Mouse (Mus musculus) CH12.LX (cell line): ENCODE measurements around the gene Tnni2. TPM values are rescaled to one million over a fixed set of nuclear protein-coding genes. Genes with fewer than 3 reads are reported as not detected.

Experiments
- DNase-seq: peaks from one replicate; pipeline ENCODE4 v3.0.0-alpha.2; 2013; ENCODE audit errors: extremely low read depth
- H3K27ac ChIP-seq: 2 replicates; pipeline ENCODE4 v1.5.1; 2012; ENCODE audit warnings: low read depth, mild to moderate bottlenecking, control low read depth, moderate library complexity; ENCODE audit not compliant: insufficient read depth
- H3K27me3 ChIP-seq: replicated peaks from 2 replicates; pipeline ENCODE3; 2012; ENCODE audit warnings: inconsistent platforms
- H3K36me3 ChIP-seq, 2 experiments: replicated peaks in 1 of 2; 2 replicates each; pipeline versions ENCODE3 to v1.6.1; 2012; ENCODE audit warnings: inconsistent platforms in 1 of 2, low read length in 1 of 2, mild to moderate bottlenecking in 1 of 2, mixed read lengths in 1 of 2, moderate library complexity in 1 of 2; ENCODE audit not compliant: control insufficient read depth in 1 of 2, insufficient read depth in 1 of 2
- H3K4me1 ChIP-seq, 2 experiments: 2 replicates each; pipeline ENCODE4 v1.6.1; 2012; ENCODE audit warnings: inconsistent platforms in 1 of 2, moderate library complexity in 1 of 2; ENCODE audit not compliant: insufficient read depth in 2 of 2, control insufficient read depth in 1 of 2
- H3K4me2 ChIP-seq: 2 replicates; pipeline ENCODE4 v1.6.1; 2012; ENCODE audit warnings: low read depth, mild to moderate bottlenecking, control low read depth; ENCODE audit not compliant: poor library complexity, insufficient read depth, severe bottlenecking
- H3K4me3 ChIP-seq, 3 experiments: fragments of 150-350 bp in 1 of 3; sonication (generic) in 1 of 3; replicated peaks in 1 of 3; 2 replicates each; pipeline versions ENCODE3 to v1.5.1; 2011 to 2012; ENCODE audit warnings: low read depth in 2 of 3, low read length in 2 of 3, mild to moderate bottlenecking in 2 of 3, moderate library complexity in 2 of 3, control low read depth in 1 of 3, improper control_type of control experiment in 1 of 3, inconsistent platforms in 1 of 3, mixed read lengths in 1 of 3; ENCODE audit not compliant: poor library complexity in 1 of 3
- H3K79me2 ChIP-seq: replicated peaks from 2 replicates; pipeline ENCODE4 v1.6.1; 2012; ENCODE audit warnings: mild to moderate bottlenecking, moderate library complexity; ENCODE audit not compliant: control insufficient read depth, poor library complexity, insufficient read depth, severe bottlenecking; ENCODE audit errors: extremely low read depth
- H3K9ac ChIP-seq: 2 replicates; pipeline ENCODE4 v1.6.1; 2012; ENCODE audit warnings: low read depth, mild to moderate bottlenecking, control low read depth, moderate library complexity; ENCODE audit not compliant: insufficient read depth
- H3K9me3 ChIP-seq: replicated peaks from 2 replicates; pipeline ENCODE3; 2012; ENCODE audit warnings: low read length, inconsistent platforms, mixed read lengths
- CTCF ChIP-seq, 2 experiments: IDR thresholded peaks in 1 of 2; conservative IDR thresholded peaks in 1 of 2; 2 replicates each; pipeline ENCODE4 v1.5.1; 2011 to 2012; ENCODE audit warnings: low read depth in 2 of 2, low read length in 2 of 2, improper control_type of control experiment in 1 of 2, inconsistent platforms in 1 of 2, mild to moderate bottlenecking in 1 of 2, moderate library complexity in 1 of 2
- ELF1 ChIP-seq: IDR thresholded peaks from 2 replicates; pipeline ENCODE4 v1.6.1; 2014; ENCODE audit warnings: low read depth, mild to moderate bottlenecking, inconsistent platforms, low read length, improper control_type of control experiment
- ETS1 ChIP-seq: conservative IDR thresholded peaks from 2 replicates; pipeline ENCODE4 v1.6.1; 2012; ENCODE audit warnings: low read depth, mild to moderate bottlenecking, inconsistent platforms, low read length, improper control_type of control experiment, moderate library complexity
- MEF2A ChIP-seq: IDR thresholded peaks from 2 replicates; pipeline ENCODE4 v1.6.1; 2014; ENCODE audit warnings: low read depth, mild to moderate bottlenecking, inconsistent platforms, low read length, improper control_type of control experiment, borderline replicate concordance
- MYC ChIP-seq: IDR thresholded peaks from 2 replicates; pipeline ENCODE4 v1.6.1; 2011; ENCODE audit warnings: low read depth, mild to moderate bottlenecking, improper control_type of control experiment, low read length
- POLR2A ChIP-seq: IDR thresholded peaks from 2 replicates; pipeline ENCODE4 v1.6.1; 2011; ENCODE audit warnings: low read depth, mild to moderate bottlenecking, improper control_type of control experiment, low read length
- POLR2AphosphoS2 ChIP-seq: IDR thresholded peaks from 2 replicates; pipeline ENCODE4 v1.6.1; 2011; ENCODE audit warnings: low read depth, low read length, improper control_type of control experiment
- RAD21 ChIP-seq: IDR thresholded peaks from 2 replicates; pipeline ENCODE4 v1.6.1; 2011; ENCODE audit warnings: low read depth, mild to moderate bottlenecking, low read length, improper control_type of control experiment, moderate library complexity
- SMC3 ChIP-seq: IDR thresholded peaks from 2 replicates; pipeline ENCODE4 v1.6.1; 2011; ENCODE audit warnings: low read depth, low read length, improper control_type of control experiment
- TBP ChIP-seq: conservative IDR thresholded peaks from 2 replicates; pipeline ENCODE4 v1.6.1; 2011; ENCODE audit warnings: low read depth, low read length, improper control_type of control experiment
- UBTF ChIP-seq: IDR thresholded peaks from 2 replicates; pipeline ENCODE4 v1.6.1; 2012; ENCODE audit warnings: low read depth, mild to moderate bottlenecking, inconsistent platforms, low read length, improper control_type of control experiment, moderate library complexity
- USF1 ChIP-seq: IDR thresholded peaks from 2 replicates; pipeline ENCODE4 v1.6.1; 2014; ENCODE audit warnings: low read depth, mild to moderate bottlenecking, inconsistent platforms, low read length, improper control_type of control experiment
- USF2 ChIP-seq: conservative IDR thresholded peaks from 2 replicates; pipeline ENCODE4 v1.6.1; 2011; ENCODE audit warnings: low read depth, low read length, improper control_type of control experiment
- ZMIZ1 ChIP-seq: IDR thresholded peaks from 2 replicates; pipeline ENCODE4 v1.6.1; 2012; ENCODE audit warnings: low read depth, mild to moderate bottlenecking, inconsistent platforms, low read length, improper control_type of control experiment
- dilution Hi-C: fragments of 300-500 bp; cut with MboI; formaldehyde crosslinking; loops from 2 replicates; pipeline ENCODE4 v1.14.3; 2020; ENCODE audit warnings: low sequenced_read_pairs; ENCODE audit not compliant: extremely low pct_unique_long_range_greater_than_20kb, extremely low pct_ligation_motif_present
- in situ Hi-C: fragments of 300-500 bp; cut with MboI; formaldehyde crosslinking; loops from 3 replicates; pipeline ENCODE4 v1.14.3; 2019; ENCODE audit warnings: low sequenced_read_pairs, low pct_ligation_motif_present, low pct_unique_long_range_greater_than_20kb, mixed read lengths
- polyA plus RNA-seq: library from polyadenylated mRNA; unstranded; fragments of >175 nt; gene quantifications from 2 replicates; pipeline ENCODE4 v1.2.1, GENCODE M21; 2012; ENCODE audit warnings: low read depth; ENCODE audit not compliant: insufficient read length
- total RNA-seq, 2 experiments: library from RNA; depleted of rRNA; stranded (reverse); fragments of 300-350 nt in 1 of 2; fragments of >200 nt in 1 of 2; gene quantifications; 2 replicates each; pipeline ENCODE4 v1.2.3; 2012 to 2014

The Tnni2 gene
- total and polyA plus RNA-seq, 3 experiments: 35.0 to 88.1 (median 74.0) TPM

DNA sequence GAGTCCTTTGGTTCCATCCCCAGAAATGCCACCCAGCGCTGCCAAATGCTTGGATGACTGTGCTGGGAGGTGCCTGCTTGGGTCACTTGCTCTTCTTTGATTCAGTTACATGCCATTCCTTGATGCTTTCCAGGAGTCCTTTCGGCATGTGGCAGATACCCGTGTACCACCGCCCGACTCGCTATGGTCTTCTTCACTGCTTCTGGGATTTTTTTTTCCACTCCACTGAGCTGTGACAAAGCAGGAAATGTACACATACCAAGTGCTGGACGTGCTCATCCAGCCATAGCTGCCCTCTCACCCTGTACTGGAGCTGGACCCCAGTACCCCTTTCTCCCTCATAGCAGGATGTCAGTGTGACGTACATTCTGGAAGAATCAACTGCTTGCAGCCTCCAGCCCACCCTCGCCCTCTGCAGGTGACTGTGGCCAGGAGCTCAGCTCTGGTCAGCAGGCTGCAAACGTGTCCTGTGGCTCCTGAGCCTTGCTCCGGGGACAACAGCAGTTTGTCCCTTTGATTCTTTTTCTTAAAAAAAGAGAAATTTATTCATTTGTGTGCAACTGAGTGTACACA is 15.9 kb upstream of the Tnni2 start:
- dilution Hi-C loops (no loop called here), in situ Hi-C loops (no loop called here)
- H3K36me3 ChIP-seq: no peaks in the 10 kb centered on the region
- H3K4me1 ChIP-seq: peaks cover 6 to 23% of the 10 kb centered on the region in 2 experiments
- H3K4me3 ChIP-seq: no peak overlapping the region
- no peak overlapping the region for H3K9ac ChIP-seq
- no peaks in the 10 kb centered on the region for H3K9me3 ChIP-seq
- H3K4me2 ChIP-seq: no peak overlapping the region
- TF ChIP-seq ELF1 (no peak), CTCF (conservative IDR thresholded peaks at IDR 0.05 in 1 of 2, IDR thresholded peaks at IDR 0.05 in 1 of 2; ENCODE audit: low read depth in 2 of 2, low read length in 2 of 2) (peak in 1 of 2 experiments; percentile 53; a peak in 2 of 4 replicates), RAD21 (peak; percentile 32), TBP (no peak), UBTF (no peak), SMC3 (peak; percentile 53)
- TF ChIP-seq, all 38 proteins: peak for 3
- DNase-seq: no peak
- no peaks in the 10 kb centered on the region for H3K79me2 ChIP-seq
- H3K27ac ChIP-seq: no peak overlapping the region
- H3K27me3 ChIP-seq: peaks cover 9% of the 10 kb centered on the region

DNA sequence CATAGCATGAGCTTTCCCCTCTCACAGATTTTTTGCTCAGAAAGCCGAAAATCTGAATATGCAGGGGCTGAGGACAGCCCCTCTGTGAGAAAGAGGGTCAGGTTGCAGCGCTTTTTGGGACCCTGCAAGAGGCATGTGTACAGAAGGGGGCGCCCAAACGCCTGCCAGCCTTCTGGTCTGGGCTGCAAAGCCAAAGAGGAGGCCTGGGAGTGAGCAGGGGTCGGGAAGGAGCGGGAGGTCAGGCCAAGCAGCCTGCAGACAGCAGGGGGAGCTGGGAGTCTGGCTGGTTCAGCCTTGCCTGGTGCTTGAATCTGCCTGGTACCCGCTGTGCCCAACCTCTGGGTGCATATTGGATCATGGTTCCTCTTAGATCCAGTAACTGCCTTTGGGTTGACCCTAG is 13.4 kb upstream of the Tnni2 start:
- dilution Hi-C loops: no loop called here
- no peaks in the 10 kb centered on the region for H3K36me3 ChIP-seq

DNA sequence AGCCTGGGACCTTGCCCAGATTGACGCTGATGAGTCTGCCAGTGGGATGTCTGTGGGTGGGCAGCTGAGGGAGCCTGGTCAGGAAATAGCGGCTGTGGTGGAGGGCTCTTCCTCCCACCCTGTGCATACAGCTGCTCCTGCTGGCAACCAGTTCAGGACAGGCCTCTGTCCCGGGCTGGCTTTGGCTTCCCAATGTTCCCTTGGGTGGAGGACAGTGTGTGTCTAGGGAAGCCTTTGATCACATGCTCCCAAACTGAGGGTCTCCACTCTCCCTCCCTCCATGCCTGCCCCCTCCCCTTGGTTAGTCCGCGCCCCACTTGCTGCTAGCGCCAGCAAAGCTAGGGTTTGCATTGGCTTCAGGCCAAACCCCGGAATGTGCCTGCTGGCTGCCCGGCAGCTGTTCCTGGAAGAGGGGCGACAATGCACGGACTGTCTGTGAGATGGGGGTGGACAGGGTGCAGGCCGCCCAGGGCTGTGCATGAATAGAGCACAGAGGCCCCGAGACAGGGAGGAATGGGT is 11.4 kb upstream of the Tnni2 start:
- in situ Hi-C loops: no loop called here
- no peaks in the 10 kb centered on the region for H3K9me3 ChIP-seq

More for the DNA sequence above, 13.4 kb upstream of the Tnni2 start:
- H3K27me3 ChIP-seq: peaks cover 13% of the 10 kb centered on the region
- H3K79me2 ChIP-seq: no peaks in the 10 kb centered on the region
- no peak overlapping the region for H3K4me3 ChIP-seq
- TF ChIP-seq POLR2A: no peak
- TF ChIP-seq ETS1: no peak
- peak; percentile 61 for TF ChIP-seq SMC3
- TF ChIP-seq CTCF (conservative IDR thresholded peaks at IDR 0.05 in 1 of 2, IDR thresholded peaks at IDR 0.05 in 1 of 2; ENCODE audit: low read depth in 2 of 2, low read length in 2 of 2): peak in 1 of 2 experiments; percentile 66; a peak in 2 of 4 replicates
- peak; percentile 49 for TF ChIP-seq RAD21
- TF ChIP-seq, all 38 proteins: peak for 3
- no peaks in the 10 kb centered on the region for H3K9me3 ChIP-seq
- DNase-seq: peak; percentile 45
- peaks cover 6 to 20% of the 10 kb centered on the region in 2 experiments for H3K4me1 ChIP-seq
- H3K4me2 ChIP-seq: no peak overlapping the region
- in situ Hi-C loops: no loop called here
- no peak overlapping the region for H3K9ac ChIP-seq
- no peak overlapping the region for H3K27ac ChIP-seq

More for the DNA sequence above, 11.4 kb upstream of the Tnni2 start:
- no peak overlapping the region for H3K27ac ChIP-seq
- H3K27me3 ChIP-seq: peaks cover 13% of the 10 kb centered on the region
- H3K36me3 ChIP-seq: no peaks in the 10 kb centered on the region
- H3K4me3 ChIP-seq: no peak overlapping the region
- H3K9ac ChIP-seq: no peak overlapping the region
- H3K4me2 ChIP-seq: no peak overlapping the region
- no peak for DNase-seq
- H3K4me1 ChIP-seq: peaks cover 6 to 20% of the 10 kb centered on the region in 2 experiments
- dilution Hi-C loops: no loop called here
- no peaks in the 10 kb centered on the region for H3K79me2 ChIP-seq
- TF ChIP-seq MEF2A (no peak), USF2 (no peak), ZMIZ1 (no peak), USF1 (no peak), POLR2AphosphoS2 (no peak), MYC (no peak)
